Mouse (Mus musculus): ENCODE data around the gene Smim6.

- no peak for TF ChIP-seq CTCF (IDR thresholded peaks at IDR 0.05; ENCODE audit: borderline replicate concordance, insufficient read depth, low read depth, low read length)
- no peak for TF ChIP-seq POLR2A (IDR thresholded peaks at IDR 0.05; ENCODE audit: borderline replicate concordance, insufficient read depth, low read length)
Observed at GRCm38 (mm10) chr11:115878071-115878470, 33.7 kb upstream of the Smim6 start.

All from cerebellum, adult 2 months (tissue).